Mouse (Mus musculus) lung, embryonic 14.5 days (tissue): ENCODE data around the gene Nfatc2. TPM values are rescaled to one million over a fixed set of nuclear protein-coding genes. Genes with fewer than 3 reads are reported as not detected.

ENCODE experiments used
- ATAC-seq: fragments of 200-750 bp; cut with Nextera tagmentation; 2 replicates; pipeline ENCODE4 v1.8.0; 2017; ENCODE audit warnings: mild to moderate bottlenecking, moderate TSS enrichment, moderate library complexity; ENCODE audit not compliant: insufficient read depth
- DNase-seq: peaks from one replicate; pipeline ENCODE4 v3.0.0-alpha.2; 2015
- H3K27ac ChIP-seq: fragments of 300-500 bp; sonication (generic); 2 replicates; pipeline ENCODE4 v1.5.1; 2014; ENCODE audit warnings: low read depth, mild to moderate bottlenecking, moderate library complexity
- H3K27me3 ChIP-seq: fragments of 300-500 bp; sonication (generic); 2 replicates; pipeline ENCODE4 v1.6.1; 2014; ENCODE audit warnings: low read length, control low read depth; ENCODE audit not compliant: insufficient read depth
- H3K36me3 ChIP-seq: fragments of 300-500 bp; sonication (generic); 2 replicates; pipeline ENCODE4 v1.6.1; 2014; ENCODE audit warnings: control low read depth; ENCODE audit not compliant: insufficient read depth
- H3K4me1 ChIP-seq: fragments of 300-500 bp; sonication (generic); 2 replicates; pipeline ENCODE4 v1.6.1; 2014; ENCODE audit warnings: antibody characterized with exemption, control low read depth; ENCODE audit not compliant: insufficient read depth
- H3K4me2 ChIP-seq: fragments of 300-500 bp; sonication (generic); 2 replicates; pipeline ENCODE4 v1.6.1; 2014; ENCODE audit warnings: mild to moderate bottlenecking
- H3K4me3 ChIP-seq: fragments of 300-500 bp; sonication (generic); 2 replicates; pipeline ENCODE4 v1.5.1; 2014; ENCODE audit warnings: low read depth, low read length
- H3K9ac ChIP-seq: fragments of 300-500 bp; sonication (generic); 2 replicates; pipeline ENCODE4 v1.6.1; 2014
- H3K9me3 ChIP-seq: fragments of 300-500 bp; sonication (generic); 2 replicates; pipeline ENCODE4 v1.6.1; 2016; ENCODE audit warnings: low read depth, low read length, control low read depth
- CTCF ChIP-seq: IDR thresholded peaks from 2 replicates; pipeline ENCODE4 v1.5.1; 2016; ENCODE audit warnings: antibody characterized with exemption, low read depth
- WGBS: fragments of 180-500 bp; shearing (Covaris S2); extraction: QIAGEN DNeasy Blood & Tissue Kit; methylation state at CpG from one replicate; pipeline ENCODE4 v1.1.7; 2014; 5-methylcytosine and 5-hydroxymethylcytosine counted together
- polyA plus RNA-seq: library from polyadenylated mRNA; unstranded; fragments of >200 nt; fragmentation: Nextera tagmentation; extraction: Ambion mirVana; gene quantifications from 2 replicates; pipeline ENCODE4 v1.2.1, GENCODE M21; 2014

Gene Nfatc2
- polyA plus RNA-seq, 1 experiment from 2014 or later = 2.3 TPM

DNA sequence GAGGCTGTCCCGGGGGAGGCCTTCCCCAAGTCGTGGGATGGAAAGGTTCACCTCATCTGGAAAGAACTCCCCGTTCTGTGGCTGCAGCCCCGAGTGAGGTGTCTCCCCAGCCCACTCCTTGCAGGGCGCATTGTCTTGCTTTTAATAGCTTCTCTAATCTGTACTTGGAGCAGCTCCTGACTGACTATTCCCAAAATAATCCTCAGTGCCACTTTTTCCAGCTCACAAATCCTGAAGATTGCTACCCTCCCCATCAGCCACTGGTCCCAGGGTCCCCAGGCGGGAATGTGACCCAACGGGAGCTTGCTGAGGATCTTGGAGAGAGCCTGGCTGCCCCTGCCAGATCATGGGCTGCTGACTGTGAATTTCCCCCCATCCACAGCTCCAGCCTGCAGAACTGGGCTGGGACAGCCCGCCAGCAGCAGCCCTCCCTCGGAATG, 6.7 kb upstream of the Nfatc2 start:
- no peak overlapping the region for H3K4me3 ChIP-seq
- DNase-seq (no peak), ATAC-seq (no peak)
- 57% methylated on average over 9 of the region's 9 CpGs for WGBS
- no peak overlapping the region for H3K4me2 ChIP-seq
- no peak overlapping the region for H3K9ac ChIP-seq
- peaks cover 10% of the 10 kb centered on the region for H3K4me1 ChIP-seq
- H3K36me3 ChIP-seq = no peaks in the 10 kb centered on the region
- H3K27me3 ChIP-seq = 0 out of 2 replicates have a peak, but pooled peaks cover 4% of the 10 kb centered on the region
- no peaks in the 10 kb centered on the region for H3K9me3 ChIP-seq
- H3K27ac ChIP-seq = no peak overlapping the region
- TF ChIP-seq CTCF = no peak

DNA sequence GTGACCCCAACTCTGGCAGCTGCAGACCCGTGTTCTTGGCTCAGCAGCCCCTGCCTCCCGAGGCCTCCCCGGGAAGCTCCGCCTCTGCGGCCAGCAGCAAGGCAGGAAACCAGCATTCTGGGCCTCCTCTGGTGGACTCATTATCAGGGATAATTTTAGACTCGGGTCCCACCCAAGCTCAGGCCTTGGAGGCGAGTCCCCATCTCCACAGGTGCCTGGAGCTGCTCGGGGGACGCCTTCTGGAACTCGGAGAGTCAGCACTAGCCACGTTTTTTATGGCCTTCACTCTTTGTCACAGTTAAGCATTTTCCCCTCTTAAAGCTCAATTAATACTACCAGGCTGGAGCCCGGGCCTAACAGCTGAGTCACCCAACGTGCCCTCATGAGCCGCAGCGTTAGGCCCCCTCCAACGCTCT, 3.2 kb upstream of the Nfatc2 start:
- Histone ChIP-seq H3K27me3 (peaks cover 28% of the 10 kb centered on the region), H3K36me3 (no peaks in the 10 kb centered on the region), H3K9ac (no peak overlapping the region), H3K27ac (no peak overlapping the region), H3K9me3 (no peaks in the 10 kb centered on the region), H3K4me2 (0 out of 2 replicates have a peak overlapping the region, but pooled peaks have one; percentile 7), H3K4me3 (no peak overlapping the region), H3K4me1 (peaks cover 17% of the 10 kb centered on the region)
- TF ChIP-seq CTCF = no peak
- peak; percentile 63 for DNase-seq
- 29% methylated on average over 16 of the region's 16 CpGs for WGBS
- no peak for ATAC-seq

DNA sequence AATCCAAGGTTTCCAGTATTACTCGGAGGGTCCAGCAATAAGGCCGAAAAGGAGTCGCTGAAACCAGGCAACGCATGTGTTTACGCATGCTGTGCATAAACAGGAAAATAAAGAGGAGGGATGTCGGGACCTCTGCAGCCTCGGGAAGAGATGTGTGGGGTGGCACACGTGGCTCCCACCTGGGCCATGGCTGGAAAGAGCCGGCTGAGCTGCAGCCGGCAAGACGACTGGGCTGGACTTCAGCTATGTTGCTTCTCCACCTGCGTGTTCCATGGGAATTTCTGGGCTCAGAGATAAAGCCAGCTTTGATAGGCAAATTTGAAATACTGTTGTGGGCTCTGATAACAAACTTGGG, 907 bp upstream of the Nfatc2 start:
- ATAC-seq (no peak), DNase-seq (no peak)
- 12% methylated on average over 12 of the region's 12 CpGs for WGBS
- H3K9ac ChIP-seq = no peak overlapping the region
- H3K27ac ChIP-seq = no peak overlapping the region
- no peaks in the 10 kb centered on the region for H3K36me3 ChIP-seq
- no peak for TF ChIP-seq CTCF
- H3K27me3 ChIP-seq = peaks cover 41% of the 10 kb centered on the region
- peak overlapping the region; percentile 85 for H3K4me2 ChIP-seq
- H3K4me1 ChIP-seq = peaks cover 17% of the 10 kb centered on the region
- H3K4me3 ChIP-seq = peak overlapping the region; percentile 44; the same call in 1 of the 2 replicates
- H3K9me3 ChIP-seq = no peaks in the 10 kb centered on the region

- Histone ChIP-seq H3K9ac (peak overlapping the region; percentile 47), H3K36me3 (no peaks in the 10 kb centered on the region), H3K27ac (no peak overlapping the region), H3K4me1 (peaks cover 17% of the 10 kb centered on the region), H3K27me3 (peaks cover 41% of the 10 kb centered on the region), H3K4me2 (peak overlapping the region; percentile 85), H3K9me3 (no peaks in the 10 kb centered on the region), H3K4me3 (peak overlapping the region; percentile 44)
- 3% methylated on average over 32 of the region's 32 CpGs for WGBS
- no peak for TF ChIP-seq CTCF
- DNase-seq (no peak), ATAC-seq (no peak)
Measured at GRCm38 (mm10) chr2:168600750-168601490, 537 bp downstream of the Nfatc2 start.

DNA sequence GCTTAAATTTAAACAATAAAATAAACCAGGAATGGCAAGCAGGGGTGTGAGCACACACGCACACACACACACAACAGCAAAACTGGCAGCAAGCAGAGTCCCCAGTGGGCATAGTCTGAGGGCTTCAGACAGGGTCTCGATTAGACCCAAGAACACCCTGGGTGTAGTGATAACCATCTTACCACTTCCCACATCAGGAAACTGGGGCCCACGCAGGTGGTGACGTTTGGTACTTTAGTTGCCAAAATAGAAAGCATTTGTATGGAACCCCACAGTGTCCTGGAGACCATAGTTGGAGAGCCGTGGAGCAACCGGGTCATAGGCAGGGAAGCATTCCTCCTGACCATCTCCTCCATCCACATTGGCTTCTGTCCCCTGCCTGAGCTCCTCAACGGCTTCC, 5.8 kb downstream of the Nfatc2 start:
- no peak for TF ChIP-seq CTCF
- ATAC-seq = no peak
- no peak for DNase-seq
- no peak overlapping the region for H3K9ac ChIP-seq
- no peak overlapping the region for H3K4me2 ChIP-seq
- peaks cover 37% of the 10 kb centered on the region for H3K27me3 ChIP-seq
- 81% methylated on average over 7 of the region's 7 CpGs for WGBS
- H3K27ac ChIP-seq = no peak overlapping the region
- no peaks in the 10 kb centered on the region for H3K36me3 ChIP-seq
- no peaks in the 10 kb centered on the region for H3K4me1 ChIP-seq
- no peaks in the 10 kb centered on the region for H3K9me3 ChIP-seq
- no peak overlapping the region for H3K4me3 ChIP-seq

GRCm38 (mm10) chr2:168593676-168594075, 7.8 kb downstream of the Nfatc2 start:
- ATAC-seq (no peak), DNase-seq (no peak)
- WGBS = 76% methylated on average over 6 of the region's 6 CpGs
- H3K4me3 ChIP-seq = no peak overlapping the region
- H3K9ac ChIP-seq = no peak overlapping the region
- no peaks in the 10 kb centered on the region; the same call in 1 of the 2 replicates for H3K4me1 ChIP-seq
- H3K27ac ChIP-seq = no peak overlapping the region
- no peaks in the 10 kb centered on the region for H3K36me3 ChIP-seq
- H3K27me3 ChIP-seq = peaks cover 42% of the 10 kb centered on the region
- H3K9me3 ChIP-seq = no peaks in the 10 kb centered on the region
- H3K4me2 ChIP-seq = no peak overlapping the region
- no peak for TF ChIP-seq CTCF

DNA sequence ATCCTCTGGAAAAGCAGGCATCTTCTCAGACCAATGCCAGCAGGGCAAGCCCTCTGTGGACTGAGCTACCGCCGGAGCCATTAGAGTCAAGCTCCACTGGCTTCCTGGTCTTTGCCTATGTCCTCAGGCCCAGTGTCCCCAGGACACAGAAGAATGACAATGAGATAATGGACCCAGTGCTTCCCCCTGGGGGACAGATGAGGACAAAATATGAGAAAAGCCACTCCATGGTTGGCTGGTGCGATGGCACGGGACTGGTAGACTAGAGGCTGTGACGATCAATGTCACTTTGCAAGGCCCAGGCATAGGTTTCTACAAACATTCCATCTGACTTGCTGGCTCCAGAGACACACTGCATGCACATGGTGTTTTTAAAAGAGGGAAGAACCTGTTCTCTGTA, 8.5 kb downstream of the Nfatc2 start:
- Histone ChIP-seq H3K27me3 (peaks cover 39% of the 10 kb centered on the region), H3K4me2 (no peak overlapping the region), H3K36me3 (no peaks in the 10 kb centered on the region), H3K4me1 (no peaks in the 10 kb centered on the region; the same call in 1 of the 2 replicates), H3K4me3 (no peak overlapping the region), H3K9ac (no peak overlapping the region), H3K27ac (no peak overlapping the region), H3K9me3 (no peaks in the 10 kb centered on the region)
- no peak for ATAC-seq
- TF ChIP-seq CTCF = peak; percentile 39
- 85% methylated on average over 5 of the region's 5 CpGs for WGBS
- peak; percentile 44 for DNase-seq
